Mouse (Mus musculus) liver, adult 2 months (tissue): ENCODE results near the gene Capn15.

ENCODE experiments used
- CTCF ChIP-seq: fragments of 200-500 bp; IDR thresholded peaks from 2 replicates; pipeline ENCODE4 v1.5.1; 2011; ENCODE audit warnings: low read depth, low read length, control low read depth
- POLR2A ChIP-seq: fragments of 200-500 bp; IDR thresholded peaks from 2 replicates; pipeline ENCODE4 v1.6.1; 2011; ENCODE audit warnings: low read length, control low read depth; ENCODE audit not compliant: insufficient read depth; ENCODE audit errors: extremely low read depth

GRCm38 (mm10) chr17:26028261-26028660 is 42.7 kb upstream of the Capn15 start:
- TF ChIP-seq CTCF = no peak
- no peak for TF ChIP-seq POLR2A
